ENCODE assay signal across 8 mouse cellular contexts in the genomic region with DNA sequence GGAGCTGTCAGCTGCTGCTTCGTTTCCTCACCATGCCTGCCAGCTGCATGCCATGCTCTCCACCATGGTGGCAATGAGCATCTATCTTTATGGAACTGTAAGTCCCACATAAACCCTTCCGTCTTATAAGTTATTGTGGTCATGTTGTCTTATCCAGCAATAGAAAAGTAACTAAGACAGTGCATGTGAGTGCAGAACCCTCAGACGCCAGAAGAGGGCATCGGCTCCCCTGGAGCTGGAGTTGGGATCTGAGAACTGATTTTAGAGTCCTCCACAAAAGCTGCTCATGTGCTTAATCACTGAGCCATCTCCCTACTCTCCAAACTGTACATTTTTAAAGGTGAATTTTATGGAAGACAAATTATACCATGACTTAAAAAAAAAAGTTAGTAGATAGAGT. TPM values are rescaled to one million over a fixed set of nuclear protein-coding genes. Genes with fewer than 3 reads are reported as not detected.
A peak's percentile ranks its signal among the peaks of the same experiment; 100 is the strongest.
DNase-seq lines count a peak whose midpoint lies in the region; ATAC-seq and TF ChIP-seq lines count a peak whose summit lies in the region.

No protein-coding gene starts in this region.

- WGBS in heart, adult 2 months: 56% methylated on average over 4 of the region's 4 CpGs

- no peaks in the 10 kb centered on the region for H3K27me3 ChIP-seq in heart, adult 2 months (ENCODE audit: control insufficient read depth, insufficient read depth, low read length)

- H3K4me3 ChIP-seq in heart, adult 2 months: no peak overlapping the region

- no peak overlapping the region for H3K9ac ChIP-seq in heart, adult 2 months (ENCODE audit: low read depth, low read length)

- no peak for TF ChIP-seq EP300 in heart, adult 2 months (IDR thresholded peaks at IDR 0.05; ENCODE audit: insufficient read depth, low read depth, low read length)

- no peak for TF ChIP-seq POLR2A in heart, adult 2 months (IDR thresholded peaks at IDR 0.05; ENCODE audit: insufficient read depth, low read depth, low read length)

- ATAC-seq in erythroblast, adult 5-6 weeks (replicated peaks; ENCODE audit: low FRiP score, poor library complexity, severe bottlenecking): peak; percentile 55; the same call in 1 of the 2 replicates
- ATAC-seq in monocyte, adult 5-6 weeks (replicated peaks; ENCODE audit: insufficient number of reproducible peaks, low FRiP score, low TSS enrichment, poor library complexity, severe bottlenecking): no peak

- H3K4me1 ChIP-seq in heart, adult 2 months (ENCODE audit: control insufficient read depth, insufficient read depth, low read length): peaks cover 3% of the 10 kb centered on the region; the same call in 1 of the 2 replicates

- H3K79me2 ChIP-seq in heart, adult 2 months (replicated peaks; ENCODE audit: control insufficient read depth, insufficient read depth, low read length): no peaks in the 10 kb centered on the region

- intact Hi-C loops in heart, adult 2 months (cut with DNase I): loop anchor here (1.0 kb wide), 1 partner anchor 41 kb away; no protein-coding TSS in a partner anchor
- intact Hi-C loops in heart, postnatal 25 days (cut with DNase I): loop anchor here (1.0 kb wide), 1 partner anchor 41 kb away; no protein-coding TSS in a partner anchor

- H3K36me3 ChIP-seq in heart, adult 2 months (ENCODE audit: control insufficient read depth, insufficient read depth, low read length): no peaks in the 10 kb centered on the region

- peak; percentile 41 to 70 for DNase-seq in heart, adult 2 months
- no peak for DNase-seq in heart, postnatal 25 days (ENCODE audit: low spot score)
- DNase-seq in urinary bladder, postnatal 14 days (ENCODE audit: low spot score): peak; percentile 52
- DNase-seq in urinary bladder, adult 2 months (ENCODE audit: low spot score): no peak
- DNase-seq in lung, postnatal 25 days (ENCODE audit: low spot score): peak; percentile 56
- no peak for DNase-seq in left cerebral cortex, adult 8-10 months (ENCODE audit: low spot score in 2 of 2)

- peak; percentile 84 for TF ChIP-seq CTCF in heart, adult 2 months (IDR thresholded peaks at IDR 0.05)

- H3K27ac ChIP-seq in heart, adult 2 months: no peak overlapping the region

RNA-seq across cellular contexts. Expression of gene She, which starts 14.1 kb away (rescaled TPM):
- 10 to 100 TPM; 12.3 to 13.3 TPM for total RNA-seq in heart, adult 2 months (2021)
- polyA plus RNA-seq in heart, adult 2 months (2012; rRNA removed): 3.4 and 7.7 TPM in 2 replicates
- total RNA-seq in heart, postnatal 25 days (2021): 10 to 100 TPM; 12.1 to 14.7 TPM
- polyA plus RNA-seq in urinary bladder, adult 2 months (2012; rRNA removed): 3.4 and 5.3 TPM in 2 replicates
- total RNA-seq in erythroblast, adult 5-6 weeks (2015; ENCODE audit: low replicate concordance): not detected in 2 replicates
- total RNA-seq in erythroblast, adult 5-6 weeks (2017; ENCODE audit: low replicate concordance): 0.14 TPM in 1 of 2 replicates, not detected in the other
- not detected in 3 replicates for total RNA-seq in monocyte, adult 5-6 weeks (2017)
- total RNA-seq in left cerebral cortex, adult 8-10 months (2022): 1 to 10 TPM; 2.7 to 3.7 (median 3.4) TPM

RNA-seq across cellular contexts. Expression of gene Ube2q1, which starts 43.6 kb away (rescaled TPM):
- 10 to 100 TPM; 24.0 to 25.5 TPM for total RNA-seq in heart, adult 2 months (2021)
- polyA plus RNA-seq in heart, adult 2 months (2012; rRNA removed): 14.6 and 18.8 TPM in 2 replicates
- total RNA-seq in heart, postnatal 25 days (2021): 10 to 100 TPM; 21.2 to 27.5 TPM
- 25.7 and 38.1 TPM in 2 replicates for polyA plus RNA-seq in urinary bladder, adult 2 months (2012; rRNA removed)
- total RNA-seq in erythroblast, adult 5-6 weeks (2015; ENCODE audit: low replicate concordance): 21.5 and 25.1 TPM in 2 replicates
- 14.2 and 30.1 TPM in 2 replicates for total RNA-seq in erythroblast, adult 5-6 weeks (2017; ENCODE audit: low replicate concordance)
- 170 to 205 TPM (median 172 TPM) in 3 replicates for total RNA-seq in monocyte, adult 5-6 weeks (2017)
- total RNA-seq in left cerebral cortex, adult 8-10 months (2022): 10 to 100 TPM; 78.4 to 83.7 (median 83.2) TPM

RNA-seq across cellular contexts. Expression of gene Chrnb2, which starts 52.6 kb away (rescaled TPM):
- under 1 TPM; 0.14 to 0.16 TPM for total RNA-seq in heart, adult 2 months (2021)
- 0.35 and 0.61 TPM in 2 replicates for polyA plus RNA-seq in heart, adult 2 months (2012; rRNA removed)
- total RNA-seq in heart, postnatal 25 days (2021): under 1 TPM; 0.08 to 0.13 TPM
- polyA plus RNA-seq in urinary bladder, adult 2 months (2012; rRNA removed): 1.1 and 1.3 TPM in 2 replicates
- total RNA-seq in erythroblast, adult 5-6 weeks (2015; ENCODE audit: low replicate concordance): not detected in 2 replicates
- total RNA-seq in erythroblast, adult 5-6 weeks (2017; ENCODE audit: low replicate concordance): 0.09 and 0.84 TPM in 2 replicates
- 1.2 to 1.6 TPM (median 1.3 TPM) in 3 replicates for total RNA-seq in monocyte, adult 5-6 weeks (2017)
- total RNA-seq in left cerebral cortex, adult 8-10 months (2022): 10 to 100 TPM; 28.9 to 31.9 (median 30.8) TPM

Comparison
In these comparisons a context has a peak if more than half of its experiments do, and no peak if none do; other contexts are left out.
1. DNase-seq: peak in heart, adult 2 months (2 of 2), urinary bladder, postnatal 14 days (single experiment) and lung, postnatal 25 days (single experiment); none in heart, postnatal 25 days (single experiment), urinary bladder, adult 2 months (single experiment) and left cerebral cortex, adult 8-10 months (0 of 2).
2. RNA of gene Chrnb2, which starts 52.6 kb away (total RNA-seq): 28.9 to 31.9 TPM in left cerebral cortex, adult 8-10 months; 1.2 to 1.6 TPM in monocyte, adult 5-6 weeks, 0.14 to 0.16 TPM in heart, adult 2 months, 0.08 to 0.13 TPM in heart, postnatal 25 days and 0.09 to 0.84 TPM in erythroblast, adult 5-6 weeks; every median in the first group is over 10 times any median in the second.